Mouse (Mus musculus) 3134 (cell line): ENCODE measurements at regions not wholly inside any gene's neighbourhood (a gene's known extent, or its start where the extent isn't known, plus 50 kb on each side); places are given as distances from the start of the nearest gene placed in this dataset.
"Not testable (repeated sequence)": the region's sequence is repeated elsewhere in the genome, so short reads cannot be mapped to it uniquely, and the experiment has no call there.

Experiments
- DNase-seq: peaks from one replicate; pipeline ENCODE4 v3.0.0-alpha.2; 2011; ENCODE audit warnings: low spot score; ENCODE audit not compliant: insufficient read length; ENCODE audit errors: extremely low read depth

DNA sequence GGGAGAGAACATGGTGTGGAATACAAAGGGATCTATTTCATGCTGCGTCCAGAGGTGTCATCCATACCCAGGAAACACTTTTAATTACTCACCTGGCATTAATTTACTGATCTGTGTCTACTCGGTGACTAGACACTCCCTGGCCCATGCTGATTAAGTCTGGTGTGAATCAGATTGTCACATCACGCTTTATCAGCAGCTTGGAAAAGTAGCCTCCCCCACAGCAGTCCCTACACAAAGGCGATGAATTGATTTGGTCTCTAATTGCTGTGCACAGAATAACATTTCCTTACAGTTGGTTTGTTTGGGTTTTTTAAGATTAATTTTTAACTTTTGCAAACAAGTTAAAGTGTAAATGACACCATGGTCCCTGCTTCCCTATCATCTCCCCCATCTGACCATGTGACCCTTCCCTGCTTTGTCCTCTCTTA is 484.7 kb upstream of the Gulo start:
- DNase-seq, result no peak

DNA sequence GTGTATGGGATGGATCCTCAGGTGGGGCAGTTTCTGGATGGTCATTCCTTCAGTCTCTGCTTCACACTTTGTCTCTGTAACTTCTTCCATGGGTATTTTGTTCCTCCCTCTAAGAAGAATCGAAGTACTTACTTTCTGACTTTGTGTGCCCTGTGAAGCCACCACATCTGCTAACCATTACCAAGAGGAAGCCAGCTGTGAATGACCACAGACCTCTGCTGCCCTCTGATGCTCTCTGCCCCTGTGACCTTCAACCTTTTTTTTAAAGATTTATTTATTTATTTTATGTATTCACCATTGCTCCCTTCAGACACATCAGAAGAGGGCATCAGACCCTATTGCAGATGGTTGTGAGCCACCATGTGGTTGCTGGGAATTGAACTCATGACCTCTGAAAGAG is 475.7 kb upstream of the Gulo start:
- not testable (repeated sequence) for DNase-seq

DNA sequence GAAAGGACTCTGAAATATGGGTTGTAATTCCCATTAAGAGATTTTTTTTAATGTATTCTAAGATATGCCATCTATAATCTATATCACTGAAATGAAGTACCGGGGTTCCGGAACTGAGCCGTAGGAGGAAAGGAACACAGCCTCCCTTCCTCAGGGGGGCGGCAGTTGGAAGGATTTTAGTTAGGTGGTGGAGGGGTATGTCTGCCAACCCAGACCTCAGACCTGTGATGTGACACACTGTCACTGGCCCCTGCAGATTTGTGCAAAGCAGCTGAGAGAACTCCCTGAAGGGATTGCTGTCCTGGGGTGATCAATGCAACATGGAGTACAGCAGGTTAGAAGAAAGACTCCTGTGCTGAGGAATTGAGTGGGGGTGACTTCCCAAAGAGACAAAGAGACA is 470.2 kb upstream of the Gulo start:
- DNase-seq, result no peak

DNA sequence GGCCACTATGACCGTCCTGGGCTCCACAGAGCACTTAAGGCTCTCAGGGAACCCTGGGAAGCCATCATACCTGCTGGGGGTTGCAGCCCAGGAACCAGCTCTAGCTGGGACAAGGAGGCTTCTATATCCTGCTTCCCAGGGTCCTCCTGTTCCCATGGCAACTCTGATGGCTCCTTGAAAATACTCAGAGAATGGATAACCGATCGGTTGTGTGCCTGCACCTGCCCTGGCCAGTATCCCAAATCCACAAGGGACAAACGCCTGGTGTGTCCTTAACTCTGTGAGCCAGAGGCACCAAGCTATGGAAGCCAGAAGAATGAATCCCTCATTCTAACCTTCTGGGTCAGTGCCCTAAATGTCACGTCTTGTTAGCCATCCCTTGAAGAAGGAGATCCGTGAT is 469.6 kb upstream of the Gulo start:
- no peak for DNase-seq

DNA sequence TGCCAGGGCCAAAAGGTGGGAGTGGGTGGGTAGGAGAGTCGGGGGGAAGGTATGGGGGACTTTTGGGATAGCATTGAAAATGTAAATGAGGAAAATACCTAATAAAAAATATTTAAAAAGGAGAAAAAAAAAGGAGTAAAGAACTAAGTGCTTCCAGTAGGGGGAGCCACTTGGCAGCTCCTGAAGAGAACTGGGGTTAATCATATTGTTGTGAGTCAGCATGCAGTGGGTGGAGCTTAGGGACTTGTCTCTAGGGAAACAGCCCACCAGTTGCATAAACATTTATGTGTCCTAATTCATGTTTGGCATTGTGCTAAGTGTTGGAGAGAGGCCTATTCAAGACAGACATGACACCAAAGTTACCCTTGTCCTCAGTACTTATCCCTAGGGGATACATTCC is 466.0 kb upstream of the Gulo start:
- DNase-seq, result no peak

DNA sequence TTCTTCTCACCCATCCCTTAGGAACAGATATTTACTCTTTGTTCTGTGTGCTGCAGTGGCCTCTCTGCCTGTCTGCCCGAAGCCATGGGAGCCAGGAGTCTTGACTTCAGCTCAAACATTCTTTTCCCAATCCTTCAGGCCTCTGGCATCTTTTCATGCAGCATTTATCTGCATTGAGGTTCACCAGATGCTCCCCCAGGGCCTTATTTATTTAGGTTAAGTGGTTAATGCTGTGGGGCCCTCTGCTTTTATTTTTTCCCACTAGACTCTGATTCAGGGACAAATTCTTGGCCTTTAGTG is 464.2 kb upstream of the Gulo start:
- no peak for DNase-seq

DNA sequence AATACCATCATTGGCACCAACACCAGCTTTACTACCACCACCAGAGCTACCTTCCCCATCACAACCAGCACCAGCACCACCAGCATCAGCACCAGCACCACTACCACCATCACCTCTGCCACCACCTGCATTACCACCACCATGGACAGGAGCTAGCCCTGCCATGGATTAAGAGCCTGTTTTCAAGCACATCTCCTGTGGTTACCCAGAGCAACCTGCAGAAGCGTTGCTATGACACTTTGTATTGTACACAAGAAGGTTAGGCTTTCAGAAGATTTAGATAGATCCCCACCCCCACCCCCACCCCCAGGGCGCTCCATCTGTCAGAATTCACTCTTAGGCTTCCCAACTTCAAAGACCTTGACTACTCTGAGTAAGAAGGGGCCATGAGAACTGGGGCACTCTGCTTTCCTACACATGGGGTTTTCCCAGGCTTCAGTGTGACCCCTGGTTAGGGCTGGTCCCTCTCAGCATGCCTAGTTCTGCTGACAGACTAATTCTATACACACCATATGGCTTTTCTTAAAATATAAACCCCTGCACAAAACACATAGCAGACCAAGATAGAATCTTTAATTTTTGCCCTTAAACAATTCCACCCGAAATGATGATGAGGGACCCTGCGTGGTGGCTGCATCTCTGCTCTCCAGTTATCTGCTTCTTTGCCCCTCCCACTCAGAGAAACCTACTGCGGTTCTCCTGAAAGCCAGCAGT is 463.7 kb upstream of the Gulo start:
- no peak for DNase-seq

DNA sequence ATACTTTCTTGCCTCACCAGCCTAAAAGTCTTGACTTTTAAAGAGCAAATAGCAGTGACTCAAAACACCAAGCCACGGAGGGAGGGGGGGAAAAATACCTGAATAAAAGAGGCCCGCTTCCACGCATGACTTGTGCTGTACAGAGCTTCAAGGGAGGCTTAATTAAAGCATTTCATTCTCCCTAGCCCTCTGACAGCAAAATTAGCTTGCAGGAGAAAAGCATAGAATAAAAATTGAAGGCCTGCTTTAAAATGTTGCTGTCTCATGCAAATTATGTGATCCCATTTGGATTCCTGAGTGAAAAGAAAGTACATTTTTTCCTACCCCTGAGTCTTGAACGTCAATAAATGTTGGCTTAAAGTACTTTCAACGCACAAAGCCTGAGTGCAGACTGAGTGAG is 453.1 kb upstream of the Gulo start:
- no peak for DNase-seq

DNA sequence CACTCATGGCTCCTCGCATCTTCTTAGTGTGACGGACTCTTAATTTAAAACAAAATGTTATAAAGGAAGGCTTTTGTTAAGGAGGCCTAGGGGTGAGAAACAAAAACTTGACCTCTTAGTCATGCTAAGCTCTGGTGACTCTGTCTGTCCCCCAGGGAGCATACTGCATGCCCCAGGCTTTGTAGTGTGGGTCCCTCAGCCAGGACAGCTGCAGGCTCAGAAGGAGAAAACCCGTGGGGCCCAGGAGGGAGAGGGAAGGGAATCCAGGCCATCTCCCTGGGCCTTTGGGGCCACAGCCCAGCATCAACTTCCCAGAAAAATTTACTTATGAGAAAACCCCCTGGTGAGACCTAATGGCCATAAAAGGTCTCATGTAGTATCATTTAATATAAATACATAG is 451.8 kb upstream of the Gulo start:
- no peak for DNase-seq

DNA sequence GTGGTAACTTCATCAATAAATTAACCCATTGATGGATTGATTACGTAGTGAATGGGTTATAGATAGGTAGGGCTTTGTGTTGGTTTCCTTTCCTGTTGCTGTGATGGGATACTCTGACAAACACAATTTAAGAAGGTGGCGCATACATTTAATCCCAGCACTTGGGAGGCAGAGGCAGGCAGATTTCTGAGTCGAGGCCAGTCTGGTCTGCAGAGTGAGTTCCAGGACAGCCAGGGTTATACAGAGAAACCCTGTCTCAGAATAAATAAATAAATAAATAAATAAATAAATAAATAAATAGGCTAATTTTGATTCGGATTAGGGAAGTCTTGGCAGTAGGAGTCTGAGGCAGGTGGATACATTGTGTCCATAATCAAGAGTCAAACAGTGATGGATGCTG is 449.7 kb upstream of the Gulo start:
- DNase-seq, result no peak

DNA sequence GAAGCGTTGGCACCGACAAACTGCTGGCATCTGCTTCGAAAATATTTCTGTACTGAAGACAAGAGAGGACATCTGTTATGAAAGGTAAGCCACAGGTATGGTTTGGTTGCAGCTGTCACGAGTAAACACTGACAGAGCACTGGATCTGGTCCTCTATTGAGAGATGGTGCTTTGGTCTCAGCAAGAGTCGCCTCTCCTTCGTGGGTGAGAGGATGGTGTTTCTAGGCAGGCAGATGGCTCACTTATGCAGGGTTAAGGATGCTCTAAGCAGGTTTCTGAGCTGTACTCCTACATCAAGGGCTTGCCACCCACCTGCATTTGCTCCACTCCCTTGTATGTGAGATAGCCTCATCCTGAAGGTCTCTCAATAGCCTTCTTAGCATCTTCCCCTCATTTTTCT is 448.3 kb upstream of the Gulo start:
- no peak for DNase-seq

DNA sequence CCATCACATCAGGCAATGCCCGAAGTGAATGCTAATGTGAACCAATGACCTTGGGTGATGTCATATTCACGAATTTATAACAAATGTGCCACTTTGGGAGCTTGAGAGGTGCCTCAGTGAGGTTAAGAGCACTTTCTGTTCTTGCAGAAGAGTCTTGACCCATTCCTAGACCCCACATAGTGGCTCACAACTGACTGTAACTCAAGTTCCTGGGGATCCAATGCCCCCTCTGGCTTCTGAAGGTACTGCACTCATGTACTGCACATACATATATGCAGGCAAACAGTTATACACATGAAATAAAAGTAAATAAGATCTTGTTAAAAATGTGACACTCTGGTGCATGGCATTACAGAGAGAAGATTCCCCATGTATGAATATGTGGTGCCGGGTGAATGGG is 443.8 kb upstream of the Gulo start:
- DNase-seq, result no peak

DNA sequence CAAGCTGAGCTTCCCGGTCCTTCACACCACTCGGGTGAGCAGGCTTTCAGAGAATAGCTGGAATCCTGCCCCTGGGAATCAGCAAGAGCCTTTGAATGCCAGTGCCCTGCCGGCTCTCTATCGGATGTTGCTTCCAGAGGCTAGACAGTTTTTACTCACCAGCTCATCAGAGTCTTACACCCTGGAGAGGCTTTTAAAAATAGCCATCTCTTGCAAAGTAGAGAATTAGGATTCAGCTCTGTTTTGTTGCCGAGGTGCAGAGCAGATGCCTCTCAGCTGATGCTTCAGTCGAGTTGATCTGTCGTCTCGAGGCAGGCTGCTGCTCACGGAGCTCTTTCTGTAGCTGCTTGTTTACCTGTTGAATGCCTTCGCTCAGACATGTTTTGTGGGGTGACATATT is 441.3 kb upstream of the Gulo start:
- no peak for DNase-seq

DNA sequence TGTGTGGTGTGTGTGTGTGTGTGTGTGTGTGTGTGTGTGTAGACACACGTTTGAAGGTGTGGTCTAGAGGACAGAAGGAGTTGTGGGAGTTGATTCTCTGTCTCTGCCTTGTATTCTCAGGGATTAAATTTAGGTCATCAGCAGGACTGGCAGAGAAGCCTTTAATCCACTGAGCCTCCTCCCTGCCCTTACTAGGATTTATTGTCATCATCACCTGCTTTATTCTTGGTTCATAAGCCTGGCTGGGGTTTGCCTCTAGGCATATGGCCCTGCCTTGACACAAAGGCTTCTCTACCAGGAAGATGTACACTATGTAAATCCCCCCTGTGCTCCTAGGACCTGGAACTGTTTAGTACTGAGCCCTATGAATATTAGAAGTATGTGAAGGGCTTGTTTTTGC is 433.6 kb upstream of the Gulo start:
- no peak for DNase-seq

DNA sequence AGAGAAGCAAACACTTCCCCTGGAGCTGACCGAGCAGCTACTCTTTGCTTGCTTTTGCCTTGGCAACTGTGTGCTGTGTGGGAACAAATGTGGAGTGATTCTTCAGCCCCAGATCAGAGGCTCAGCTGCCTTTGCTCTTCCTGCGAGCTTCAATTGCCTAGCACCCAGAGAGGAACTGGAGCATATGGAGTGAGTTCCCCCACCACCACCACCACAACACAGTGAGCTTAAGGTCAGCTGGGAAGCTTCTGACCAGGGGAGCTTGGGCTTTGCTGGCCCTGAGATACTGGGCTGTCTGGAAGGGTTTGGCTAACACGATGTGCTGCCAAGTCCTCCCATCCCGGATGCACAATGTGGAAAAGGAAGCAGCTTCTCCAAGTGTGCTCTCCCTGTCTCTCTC is 432.8 kb upstream of the Gulo start:
- DNase-seq, result no peak

DNA sequence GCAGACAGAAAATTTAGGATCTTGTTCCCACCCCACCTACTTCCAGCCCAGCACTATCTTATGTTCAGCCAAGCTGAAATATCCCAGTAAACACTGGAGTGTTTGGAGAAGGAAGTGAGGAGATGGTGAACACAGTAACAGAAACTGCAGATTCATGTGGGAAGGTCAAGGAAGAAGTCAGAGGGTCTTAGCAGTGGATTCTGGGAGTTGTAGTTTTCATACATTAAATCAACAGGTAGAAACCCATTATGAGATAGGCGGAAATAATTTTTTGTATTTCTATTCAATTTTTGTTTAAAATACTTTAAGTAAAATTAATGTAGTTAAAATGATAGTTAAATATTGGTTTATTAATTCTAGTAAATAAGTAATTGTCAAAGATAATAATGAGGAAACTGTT is 429.6 kb upstream of the Gulo start:
- DNase-seq, result no peak

DNA sequence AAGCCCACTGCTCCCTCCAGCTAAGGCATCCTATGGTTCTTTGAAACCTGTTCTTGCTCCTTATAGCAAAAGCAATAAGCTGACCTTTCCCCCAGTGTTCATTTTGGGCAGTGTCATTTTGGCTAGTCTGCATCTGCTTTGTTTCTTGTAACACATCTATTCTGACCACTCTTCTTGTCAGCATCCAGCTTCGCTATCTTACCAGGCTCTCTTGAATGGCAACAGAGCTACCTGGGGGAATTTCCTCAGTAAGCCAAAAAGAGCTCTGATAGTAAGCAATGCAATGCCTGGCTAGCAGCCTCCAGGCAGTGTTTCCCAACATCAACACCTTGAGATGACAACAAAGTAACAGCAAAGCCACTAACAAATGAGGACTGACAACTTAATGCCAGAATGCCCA is 429.0 kb upstream of the Gulo start:
- DNase-seq, result no peak

DNA sequence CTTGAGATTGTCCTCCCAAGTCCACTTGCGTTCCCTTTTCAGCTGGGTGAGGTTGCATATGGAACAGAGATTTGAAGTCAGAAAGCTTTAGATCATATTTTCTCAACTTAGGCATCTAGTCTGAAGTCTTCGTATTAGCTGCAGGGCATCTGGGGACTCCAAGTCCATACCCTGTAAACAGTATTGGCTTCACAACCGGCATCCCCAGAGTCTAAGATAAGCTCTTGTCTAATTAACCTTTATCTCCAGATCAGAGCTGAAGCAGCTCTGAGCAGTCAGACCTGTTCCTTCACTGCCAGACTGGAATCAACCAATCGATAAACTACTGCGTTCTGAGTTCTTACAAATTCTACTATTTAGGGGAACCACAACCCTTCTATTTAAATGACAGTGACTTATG is 422.6 kb upstream of the Gulo start:
- no peak for DNase-seq

DNA sequence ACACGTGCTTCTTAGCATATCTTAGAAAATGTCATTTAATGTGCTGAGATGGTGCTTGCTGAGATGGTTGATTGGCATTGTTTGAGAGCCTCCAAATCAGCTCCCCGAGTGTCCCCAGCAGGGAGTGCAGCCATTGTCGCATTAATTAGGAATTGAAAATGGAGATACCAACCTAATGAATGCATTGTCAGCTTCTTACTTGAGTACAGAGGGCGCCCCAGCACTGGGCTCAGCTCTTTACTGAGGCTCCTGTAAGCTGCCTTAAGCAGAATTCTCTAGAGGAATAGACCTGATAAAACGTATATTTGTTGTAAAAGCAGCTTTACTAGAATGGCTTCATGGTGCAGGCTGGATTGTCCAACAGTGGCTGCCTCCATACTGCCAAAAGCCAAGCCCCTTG is 415.1 kb upstream of the Gulo start:
- DNase-seq, result no peak
